Mouse (Mus musculus) heart, adult 2 months (tissue): Measurements from ENCODE around the gene Csf2.

Experiments
- CTCF ChIP-seq: fragments of 200-600 bp; IDR thresholded peaks from 2 replicates; pipeline ENCODE4 v1.8.1; 2022; ENCODE audit warnings: antibody characterized with exemption, mild to moderate bottlenecking, moderate library complexity
- POLR2A ChIP-seq: fragments of 200-500 bp; IDR thresholded peaks from 2 replicates; pipeline ENCODE4 v1.6.1; 2011; ENCODE audit warnings: mild to moderate bottlenecking, low read depth, low read length, control low read depth; ENCODE audit not compliant: insufficient read depth

DNA sequence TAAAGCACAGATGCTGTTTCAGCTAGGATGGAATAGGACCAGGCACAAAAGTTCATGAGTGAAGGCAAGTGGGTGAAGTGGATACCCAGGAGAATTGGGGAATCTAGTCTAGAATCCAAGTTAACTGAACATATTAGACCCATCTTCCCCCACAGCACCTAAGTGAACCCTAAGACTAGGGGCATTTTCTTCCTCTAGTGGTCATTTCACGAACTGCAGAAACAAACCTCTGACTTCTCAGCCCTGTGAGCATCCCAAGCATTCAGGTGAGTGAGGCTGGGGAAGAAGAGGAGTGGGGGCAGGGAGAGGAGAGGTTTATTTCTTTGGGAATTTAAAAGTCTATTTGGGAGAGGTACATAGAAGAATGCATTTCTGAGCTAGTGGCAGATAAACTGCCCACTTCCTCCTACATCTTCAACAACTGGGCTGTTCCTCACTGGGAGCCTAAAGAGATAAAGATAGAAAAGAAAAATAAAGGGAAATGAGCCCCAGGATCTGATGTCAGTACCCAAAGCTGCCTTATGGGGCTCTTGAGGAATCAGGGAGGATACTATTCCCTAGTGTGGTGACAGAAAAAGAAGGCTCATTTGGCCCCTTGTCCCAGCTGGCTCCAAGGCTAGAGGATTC lies 14.1 kb upstream of the Csf2 start:
- TF ChIP-seq POLR2A (no peak), CTCF (peak; percentile 42)
